Mouse (Mus musculus) neural tube, embryonic 12.5 days (tissue): ENCODE results near the gene Prss56. TPM values are rescaled to one million over a fixed set of nuclear protein-coding genes. Genes with fewer than 3 reads are reported as not detected.

Experiments
- ATAC-seq: fragments of 200-750 bp; cut with Nextera tagmentation; 2 replicates; pipeline ENCODE4 v1.8.0; 2017; ENCODE audit warnings: low read depth, mild to moderate bottlenecking, moderate TSS enrichment, moderate library complexity; ENCODE audit not compliant: low FRiP score
- H3K27ac ChIP-seq: fragments of 300-500 bp; sonication (generic); 2 replicates; pipeline ENCODE4 v1.5.1; 2016
- H3K27me3 ChIP-seq: fragments of 300-500 bp; sonication (generic); replicated peaks from 2 replicates; pipeline ENCODE4 v1.6.1; 2016; ENCODE audit warnings: mild to moderate bottlenecking
- H3K36me3 ChIP-seq: fragments of 300-500 bp; sonication (generic); 2 replicates; pipeline ENCODE4 v1.6.1; 2016; ENCODE audit warnings: mild to moderate bottlenecking
- H3K4me1 ChIP-seq: fragments of 300-500 bp; sonication (generic); 2 replicates; pipeline ENCODE4 v1.6.1; 2016
- H3K4me2 ChIP-seq: fragments of 300-500 bp; sonication (generic); replicated peaks from 2 replicates; pipeline ENCODE4 v1.6.1; 2016; ENCODE audit warnings: mild to moderate bottlenecking
- H3K4me3 ChIP-seq: fragments of 300-500 bp; sonication (generic); 2 replicates; pipeline ENCODE4 v1.5.1; 2016
- H3K9ac ChIP-seq: fragments of 300-500 bp; sonication (generic); 2 replicates; pipeline ENCODE4 v1.6.1; 2016; ENCODE audit warnings: mild to moderate bottlenecking
- H3K9me3 ChIP-seq: fragments of 300-500 bp; sonication (generic); 2 replicates; pipeline ENCODE4 v1.6.1; 2016; ENCODE audit warnings: mild to moderate bottlenecking
- WGBS: fragments of 180-500 bp; shearing (Covaris S2); methylation state at CpG from one replicate; pipeline ENCODE4 v1.1.7; 2016; 5-methylcytosine and 5-hydroxymethylcytosine counted together
- polyA plus RNA-seq: library from polyadenylated mRNA; unstranded; fragments of >200 nt; fragmentation: Nextera tagmentation; extraction: Ambion mirVana; gene quantifications from 2 replicates; pipeline ENCODE4 v1.2.1, GENCODE M21; 2016

Prss56 gene
- polyA plus RNA-seq, 1 experiment from 2014 or later: 2.7 TPM

GRCm38 (mm10) chr1:87211431-87211830 is 28.3 kb downstream of the Prss56 start:
- Histone ChIP-seq H3K9me3 (no peaks in the 10 kb centered on the region), H3K9ac (no peak overlapping the region), H3K27me3 (0 out of 2 replicates have a peak, but pooled peaks cover 8% of the 10 kb centered on the region), H3K4me3 (no peak overlapping the region), H3K27ac (no peak overlapping the region), H3K4me2 (no peak overlapping the region), H3K4me1 (peaks cover 22% of the 10 kb centered on the region), H3K36me3 (no peaks in the 10 kb centered on the region)
- ATAC-seq: no peak
- 88% methylated on average over 4 of the region's 4 CpGs for WGBS

GRCm38 (mm10) chr1:87213735-87214704 is 30.9 kb downstream of the Prss56 start, which contains the start of gene Eif4e2:
Gene Eif4e2 (plus strand): TSS chr1:87213914.
- H3K36me3 ChIP-seq: no peaks in the 10 kb centered on the region
- H3K9me3 ChIP-seq: no peaks in the 10 kb centered on the region
- under 1% methylated on average over 92 of the region's 99 CpGs for WGBS
- H3K27me3 ChIP-seq: no peaks in the 10 kb centered on the region
- peaks cover 25% of the 10 kb centered on the region for H3K4me1 ChIP-seq
- peak within 1 kb of the TSS; percentile 89 for H3K4me3 ChIP-seq
- peak; percentile 97 for ATAC-seq
- peak within 1 kb of the TSS; percentile 67 for H3K4me2 ChIP-seq
- peak within 1 kb of the TSS; percentile 96 for H3K9ac ChIP-seq
- peak within 1 kb of the TSS; percentile 99 for H3K27ac ChIP-seq

- peak overlapping the region; percentile 96 for H3K9ac ChIP-seq
- no peaks in the 10 kb centered on the region for H3K27me3 ChIP-seq
- peaks cover 5% of the 10 kb centered on the region for H3K36me3 ChIP-seq
- H3K9me3 ChIP-seq: no peaks in the 10 kb centered on the region
- H3K4me1 ChIP-seq: peaks cover 25% of the 10 kb centered on the region
- ATAC-seq: no peak
- peak overlapping the region; percentile 67 for H3K4me2 ChIP-seq
- whole genome bisulfite sequencing: 41% methylated on average over 4 of the region's 4 CpGs
- H3K27ac ChIP-seq: no peak overlapping the region
- peak overlapping the region; percentile 89 for H3K4me3 ChIP-seq
Observed at GRCm38 (mm10) chr1:87214748-87215147, 31.6 kb downstream of the Prss56 start.

- ATAC-seq: no peak
- no peak overlapping the region for H3K27ac ChIP-seq
- H3K9me3 ChIP-seq: no peaks in the 10 kb centered on the region
- H3K9ac ChIP-seq: no peak overlapping the region
- H3K27me3 ChIP-seq: no peaks in the 10 kb centered on the region
- peaks cover 23% of the 10 kb centered on the region for H3K4me1 ChIP-seq
- WGBS: 76% methylated on average over 3 of the region's 3 CpGs
- no peak overlapping the region for H3K4me3 ChIP-seq
- H3K4me2 ChIP-seq: no peak overlapping the region
- H3K36me3 ChIP-seq: peaks cover 36% of the 10 kb centered on the region
Observed at GRCm38 (mm10) chr1:87217938-87218337, 34.8 kb downstream of the Prss56 start.

- no peak overlapping the region for H3K27ac ChIP-seq
- 98% methylated on average over 8 of the region's 8 CpGs for WGBS
- peaks cover 93% of the 10 kb centered on the region for H3K36me3 ChIP-seq
- no peaks in the 10 kb centered on the region for H3K27me3 ChIP-seq
- no peaks in the 10 kb centered on the region for H3K4me1 ChIP-seq
- no peaks in the 10 kb centered on the region for H3K9me3 ChIP-seq
- H3K4me2 ChIP-seq: no peak overlapping the region
- H3K4me3 ChIP-seq: no peak overlapping the region
- ATAC-seq: no peak
- no peak overlapping the region for H3K9ac ChIP-seq
Observed at GRCm38 (mm10) chr1:87225739-87226138, 42.6 kb downstream of the Prss56 start.

GRCm38 (mm10) chr1:87226409-87227159 is 43.5 kb downstream of the Prss56 start:
- Histone ChIP-seq H3K4me1 (no peaks in the 10 kb centered on the region), H3K4me2 (no peak overlapping the region), H3K9me3 (no peaks in the 10 kb centered on the region), H3K27me3 (no peaks in the 10 kb centered on the region), H3K9ac (no peak overlapping the region), H3K27ac (no peak overlapping the region), H3K36me3 (peaks cover 91% of the 10 kb centered on the region), H3K4me3 (no peak overlapping the region)
- no peak for ATAC-seq
- 95% methylated on average over 1 of the region's 1 CpGs for WGBS

GRCm38 (mm10) chr1:87227160-87227550 is 44.0 kb downstream of the Prss56 start:
- H3K9me3 ChIP-seq: no peaks in the 10 kb centered on the region
- H3K9ac ChIP-seq: no peak overlapping the region
- H3K27me3 ChIP-seq: no peaks in the 10 kb centered on the region
- no peaks in the 10 kb centered on the region for H3K4me1 ChIP-seq
- 96% methylated on average over 3 of the region's 3 CpGs for WGBS
- no peak overlapping the region for H3K4me2 ChIP-seq
- no peak overlapping the region for H3K4me3 ChIP-seq
- H3K27ac ChIP-seq: no peak overlapping the region
- no peak for ATAC-seq
- H3K36me3 ChIP-seq: peaks cover 91% of the 10 kb centered on the region

- H3K9ac ChIP-seq: no peak overlapping the region
- ATAC-seq: no peak
- no peaks in the 10 kb centered on the region for H3K27me3 ChIP-seq
- no peak overlapping the region for H3K4me2 ChIP-seq
- no peaks in the 10 kb centered on the region for H3K4me1 ChIP-seq
- WGBS: 72% methylated on average over 5 of the region's 5 CpGs
- H3K4me3 ChIP-seq: no peak overlapping the region
- H3K36me3 ChIP-seq: peaks cover 89% of the 10 kb centered on the region
- H3K27ac ChIP-seq: no peak overlapping the region
- no peaks in the 10 kb centered on the region for H3K9me3 ChIP-seq
Observed at GRCm38 (mm10) chr1:87230606-87231005, 47.5 kb downstream of the Prss56 start.

DNA sequence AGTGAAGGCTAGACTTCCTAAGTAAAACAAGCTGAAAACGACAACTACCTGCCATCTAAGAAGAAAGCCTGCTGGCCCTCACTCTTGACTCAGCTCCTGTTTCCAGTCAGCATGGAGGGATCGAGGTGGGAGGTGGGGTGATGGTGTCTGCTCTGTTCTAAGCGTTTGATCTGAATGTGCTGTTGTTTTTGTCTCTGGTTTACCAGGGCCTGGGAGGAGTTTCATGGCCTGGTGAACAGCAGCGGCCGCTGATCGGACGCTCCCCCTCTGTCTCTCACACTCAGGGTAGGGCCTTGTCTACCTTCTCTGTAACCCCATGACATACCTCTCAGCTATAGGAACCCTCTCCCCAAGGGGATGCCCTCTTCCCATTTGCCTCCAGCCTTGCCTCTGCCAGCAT is 49.1 kb downstream of the Prss56 start:
- H3K36me3 ChIP-seq: peaks cover 89% of the 10 kb centered on the region
- no peak overlapping the region for H3K27ac ChIP-seq
- no peak overlapping the region for H3K4me3 ChIP-seq
- H3K27me3 ChIP-seq: no peaks in the 10 kb centered on the region
- WGBS: 87% methylated on average over 7 of the region's 7 CpGs
- H3K4me2 ChIP-seq: no peak overlapping the region
- H3K4me1 ChIP-seq: no peaks in the 10 kb centered on the region
- no peak for ATAC-seq
- no peak overlapping the region for H3K9ac ChIP-seq
- H3K9me3 ChIP-seq: no peaks in the 10 kb centered on the region

Other genes with a start within 250 kb of the Prss56 start
- not detected in 2 replicates for gene Alppl2, start 93.4 kb upstream of the Prss56 start, polyA plus RNA-seq
- not detected in 2 replicates for gene Alpi, start 81.7 kb upstream of the Prss56 start, polyA plus RNA-seq
- not detected in 2 replicates for gene Akp3, start 58.3 kb upstream of the Prss56 start, polyA plus RNA-seq
- gene Ecel1, start 26.8 kb upstream of the Prss56 start, polyA plus RNA-seq: 65.3 and 70.1 TPM in 2 replicates
- 0.53 and 0.60 TPM in 2 replicates for gene Chrnd, start 7.3 kb downstream of the Prss56 start, polyA plus RNA-seq
- 2.0 and 3.2 TPM in 2 replicates for gene Chrng, start 21.3 kb downstream of the Prss56 start, polyA plus RNA-seq
- gene Eif4e2, start 30.6 kb downstream of the Prss56 start, polyA plus RNA-seq: 138 and 150 TPM in 2 replicates
- 0.37 and 0.84 TPM in 2 replicates for gene Efhd1, start 81.0 kb downstream of the Prss56 start, polyA plus RNA-seq
- gene Gigyf2, start 143.7 kb downstream of the Prss56 start, polyA plus RNA-seq: 62.4 and 66.1 TPM in 2 replicates
- gene Kcnj13, start 211.4 kb downstream of the Prss56 start, polyA plus RNA-seq: 1.0 TPM in 2 replicates